Mouse (Mus musculus): ENCODE data around the gene Lamc3. TPM values are rescaled to one million over a fixed set of nuclear protein-coding genes. Genes with fewer than 3 reads are reported as not detected.

Lamc3 gene
- total RNA-seq (2015) (not detected in 2 replicates), total RNA-seq (2017) (not detected in 2 replicates)

DNA sequence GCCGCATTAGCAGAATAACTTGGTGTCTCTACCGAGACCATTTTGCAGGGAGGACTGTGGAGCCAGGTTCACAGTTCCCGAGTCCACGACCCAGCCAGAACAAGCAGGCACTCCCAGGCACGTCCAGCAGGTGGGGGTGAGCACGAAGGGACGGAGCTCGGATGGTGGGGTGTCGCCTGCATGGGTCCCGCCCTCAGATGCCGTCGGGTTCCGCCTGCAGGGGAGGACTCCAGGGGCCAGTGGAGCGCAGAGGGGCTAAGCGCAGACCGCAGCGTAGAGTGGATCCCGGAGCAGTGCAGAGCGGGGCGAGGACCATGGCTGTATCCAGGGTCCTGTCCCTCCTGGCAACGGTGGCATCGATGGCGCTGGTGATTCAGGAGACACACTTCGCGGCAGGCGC lies at the start of gene Lamc3:
Lamc3 (plus strand) TSS at position 262 of the 400 bp plus-strand sequence.
- peak; percentile 72 for ATAC-seq (replicated peaks; ENCODE audit: poor library complexity)

DNA sequence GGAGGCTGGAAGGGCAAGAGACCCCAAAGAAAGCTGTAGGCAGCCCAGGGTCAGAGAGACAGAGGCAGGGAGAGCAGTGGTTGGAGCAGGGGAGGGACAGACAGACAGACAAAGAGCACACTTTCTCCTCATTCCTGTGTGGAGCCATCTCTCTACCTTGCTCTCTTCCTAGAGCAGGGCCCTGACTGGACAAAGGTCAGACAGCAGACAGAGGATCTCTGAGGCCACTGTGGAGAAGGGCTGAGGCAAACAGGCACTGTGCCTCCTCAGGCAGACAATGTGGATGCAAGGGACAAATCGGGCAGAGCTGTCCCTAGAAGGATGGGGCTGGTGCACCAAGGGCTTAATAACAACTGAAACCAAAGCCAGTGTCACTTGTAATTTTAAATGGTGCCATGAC lies 48.2 kb upstream of the Lamc3 start:
- ATAC-seq (replicated peaks; ENCODE audit: poor library complexity) = no peak

- no peak for ATAC-seq (replicated peaks; ENCODE audit: poor library complexity)
Measured at GRCm38 (mm10) chr2:31844729-31845136, 42.4 kb upstream of the Lamc3 start.

DNA sequence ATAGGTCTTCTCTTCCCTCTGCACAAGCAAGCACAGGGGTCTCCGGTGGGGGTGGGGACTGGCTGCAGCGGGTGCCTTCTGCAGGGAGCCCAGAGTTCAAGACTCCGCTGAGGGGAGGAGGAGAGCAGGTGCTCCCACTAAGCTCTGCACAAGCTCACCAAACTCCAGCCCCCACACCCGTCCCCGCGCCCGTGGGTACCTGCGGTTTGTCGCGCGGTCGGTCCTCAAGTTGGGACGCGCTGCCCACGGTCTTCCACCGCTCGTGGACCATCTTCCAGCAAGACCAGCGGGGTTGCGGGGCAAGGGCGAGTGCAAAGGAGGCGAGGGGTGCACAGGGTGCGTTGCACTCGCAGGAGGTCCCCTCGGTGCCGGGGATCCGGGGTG lies 41.6 kb upstream of the Lamc3 start:
- ATAC-seq (replicated peaks; ENCODE audit: poor library complexity) = no peak

DNA sequence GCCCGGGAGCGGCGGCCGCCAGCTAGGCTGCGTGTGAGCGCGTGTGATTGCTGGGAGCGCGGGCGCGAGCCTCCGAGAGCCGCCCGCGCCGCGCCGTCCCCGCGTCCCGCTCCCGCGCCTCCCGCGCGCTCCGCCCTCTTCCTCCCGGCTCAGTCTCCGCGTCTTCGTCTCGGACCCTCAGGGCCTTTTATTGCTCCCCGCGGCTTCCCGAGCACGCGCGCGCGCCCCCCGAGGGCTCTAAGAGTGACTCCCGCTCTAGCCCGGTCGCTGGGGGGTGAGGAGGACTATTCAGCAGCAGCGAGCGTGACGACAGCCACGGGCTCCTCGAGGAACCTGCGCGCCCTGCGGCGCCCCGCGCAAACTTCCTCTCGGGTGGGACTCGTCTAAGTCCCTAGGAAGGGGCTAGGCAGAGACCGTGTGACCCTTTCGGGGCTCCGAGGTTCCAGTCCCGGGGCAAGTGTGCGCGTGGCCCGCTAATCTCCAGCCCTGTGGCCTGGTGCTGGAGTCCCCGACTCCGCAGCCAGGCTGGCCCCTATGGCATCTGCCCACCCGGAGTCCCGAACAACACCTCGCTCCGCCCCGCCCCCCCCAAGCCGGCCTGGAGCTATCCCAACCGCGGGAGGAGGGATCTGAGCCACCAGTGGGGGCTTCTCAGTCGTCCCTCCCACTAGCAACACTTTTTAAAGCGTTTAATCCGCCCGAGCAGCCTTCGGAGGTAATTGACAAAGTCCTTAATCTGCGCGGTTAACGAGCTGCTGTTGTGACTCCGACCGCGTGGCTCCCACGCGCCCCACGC lies 41.0 kb upstream of the Lamc3 start, which contains the start of gene Fibcd1:
Fibcd1 (minus strand) TSS at position 110 of the 796 bp plus-strand sequence.
- no peak for ATAC-seq (replicated peaks; ENCODE audit: poor library complexity)

- ATAC-seq (replicated peaks; ENCODE audit: poor library complexity) = no peak
Measured at GRCm38 (mm10) chr2:31846692-31847660, 40.1 kb upstream of the Lamc3 start.

- ATAC-seq (replicated peaks; ENCODE audit: poor library complexity) = peak; percentile 96
Measured at GRCm38 (mm10) chr2:31847908-31848307, 39.2 kb upstream of the Lamc3 start.

DNA sequence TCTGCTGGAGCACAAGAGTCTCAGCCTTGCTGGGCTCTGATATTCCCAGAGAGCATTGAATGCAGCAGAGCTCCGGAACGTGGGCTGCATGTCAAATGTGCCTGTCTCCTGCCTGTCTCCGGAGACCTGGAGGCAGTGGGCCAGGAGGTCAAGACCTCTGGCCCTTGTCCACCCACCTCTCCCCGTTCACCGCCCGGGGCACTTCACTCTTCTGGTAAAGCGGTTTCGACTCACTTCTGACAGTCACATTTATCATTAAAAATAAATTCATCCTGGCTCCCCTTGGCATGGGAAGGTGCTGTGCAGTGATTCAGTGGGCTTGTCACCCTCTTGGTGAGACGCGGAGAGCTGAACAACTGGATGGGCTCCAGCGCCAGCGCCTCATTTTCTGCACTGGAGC lies 37.0 kb upstream of the Lamc3 start:
- no peak for ATAC-seq (replicated peaks; ENCODE audit: poor library complexity)

- peak; percentile 66 for ATAC-seq (replicated peaks; ENCODE audit: poor library complexity)
Measured at GRCm38 (mm10) chr2:31855991-31856390, 31.1 kb upstream of the Lamc3 start.

- no peak for ATAC-seq (replicated peaks; ENCODE audit: poor library complexity)
Measured at GRCm38 (mm10) chr2:31857180-31857579, 29.9 kb upstream of the Lamc3 start.

- ATAC-seq (replicated peaks; ENCODE audit: poor library complexity) = no peak
Measured at GRCm38 (mm10) chr2:31858500-31858899, 28.6 kb upstream of the Lamc3 start.

- ATAC-seq (replicated peaks; ENCODE audit: poor library complexity) = no peak
Measured at GRCm38 (mm10) chr2:31862919-31863318, 24.2 kb upstream of the Lamc3 start.

GRCm38 (mm10) chr2:31863766-31864165 lies 23.3 kb upstream of the Lamc3 start:
- no peak for ATAC-seq (replicated peaks; ENCODE audit: poor library complexity)

- ATAC-seq (replicated peaks; ENCODE audit: poor library complexity) = no peak
Measured at GRCm38 (mm10) chr2:31864891-31865290, 22.2 kb upstream of the Lamc3 start.

DNA sequence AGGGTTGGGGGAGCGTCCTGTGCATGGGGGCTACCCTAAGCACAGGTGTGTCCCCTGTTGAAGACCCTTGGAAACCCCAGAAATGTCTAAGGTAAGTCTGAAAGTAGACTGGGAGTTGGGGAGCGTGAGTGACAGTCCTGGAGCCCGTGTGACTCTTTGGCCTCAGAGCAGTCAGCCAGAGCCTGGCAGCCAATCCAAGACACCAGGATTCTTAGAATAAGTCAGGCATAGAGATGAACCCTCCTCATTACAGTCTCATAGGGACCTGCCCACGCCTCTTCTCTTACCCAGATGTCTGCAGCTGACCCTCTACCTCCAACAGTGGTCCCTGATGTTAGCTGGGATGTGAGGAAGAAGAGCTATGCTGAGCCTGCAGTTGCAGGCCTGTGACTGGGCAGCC lies 21.8 kb upstream of the Lamc3 start:
- ATAC-seq (replicated peaks; ENCODE audit: poor library complexity) = no peak

GRCm38 (mm10) chr2:31865794-31866193 lies 21.3 kb upstream of the Lamc3 start:
- no peak for ATAC-seq (replicated peaks; ENCODE audit: poor library complexity)

GRCm38 (mm10) chr2:31867773-31868537 lies 19.1 kb upstream of the Lamc3 start:
- ATAC-seq (replicated peaks; ENCODE audit: poor library complexity) = no peak

- no peak for ATAC-seq (replicated peaks; ENCODE audit: poor library complexity)
Measured at GRCm38 (mm10) chr2:31868538-31869164, 18.4 kb upstream of the Lamc3 start.

GRCm38 (mm10) chr2:31869692-31870091 lies 17.4 kb upstream of the Lamc3 start:
- ATAC-seq (replicated peaks; ENCODE audit: poor library complexity) = no peak

DNA sequence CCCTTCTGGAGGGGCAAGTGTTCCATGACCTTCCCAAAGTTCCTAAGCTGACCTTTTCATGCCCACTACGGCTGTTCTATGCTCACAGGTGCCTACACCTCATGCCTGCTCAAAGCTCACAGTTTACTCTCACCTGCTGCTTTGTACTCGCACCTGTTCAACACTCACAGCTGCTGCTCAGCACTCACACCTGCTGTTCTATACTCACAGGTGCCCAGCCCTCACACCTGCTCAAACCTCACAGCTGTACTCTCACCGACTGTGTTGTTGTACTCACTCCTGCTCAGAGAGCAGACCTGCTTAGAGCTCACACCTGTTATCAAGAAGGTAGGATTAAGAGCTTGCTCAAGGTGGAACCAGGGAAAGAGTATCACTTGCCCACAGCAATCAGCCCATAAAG lies 16.4 kb upstream of the Lamc3 start:
- ATAC-seq (replicated peaks; ENCODE audit: poor library complexity) = no peak
